Mouse (Mus musculus) stomach, postnatal 0 days (tissue): ENCODE data around the gene Nelfb. TPM values are rescaled to one million over a fixed set of nuclear protein-coding genes. Genes with fewer than 3 reads are reported as not detected.

Source experiments
- ATAC-seq: fragments of 200-750 bp; cut with Nextera tagmentation; 2 replicates; pipeline ENCODE4 v1.8.0; 2017; ENCODE audit not compliant: low FRiP score, low TSS enrichment
- DNase-seq: peaks from one replicate; pipeline ENCODE4 v3.0.0-alpha.2; 2016; ENCODE audit warnings: low spot score
- H3K27ac ChIP-seq: fragments of 300-500 bp; sonication (generic); replicated peaks from 2 replicates; pipeline ENCODE4 v1.5.1; 2014; ENCODE audit warnings: mild to moderate bottlenecking, control low read depth
- H3K27me3 ChIP-seq: fragments of 300-500 bp; sonication (generic); 2 replicates; pipeline ENCODE4 v1.6.1; 2014; ENCODE audit warnings: low read length; ENCODE audit not compliant: control insufficient read depth, insufficient read depth
- H3K36me3 ChIP-seq: fragments of 300-500 bp; sonication (generic); 2 replicates; pipeline ENCODE4 v1.6.1; 2014; ENCODE audit warnings: low read length, mixed read lengths; ENCODE audit not compliant: control insufficient read depth, insufficient read depth
- H3K4me1 ChIP-seq: fragments of 300-500 bp; sonication (generic); replicated peaks from 2 replicates; pipeline ENCODE4 v1.6.1; 2014; ENCODE audit warnings: antibody characterized with exemption; ENCODE audit not compliant: control insufficient read depth, insufficient read depth
- H3K4me2 ChIP-seq: fragments of 300-500 bp; sonication (generic); replicated peaks from 2 replicates; pipeline ENCODE4 v1.6.1; 2014; ENCODE audit warnings: low read depth, mild to moderate bottlenecking, control low read depth, moderate library complexity
- H3K4me3 ChIP-seq: fragments of 300-500 bp; sonication (generic); 2 replicates; pipeline ENCODE4 v1.5.1; 2014; ENCODE audit warnings: low read depth, low read length, control low read depth
- H3K9ac ChIP-seq: fragments of 300-500 bp; sonication (generic); 2 replicates; pipeline ENCODE4 v1.6.1; 2014; ENCODE audit warnings: mild to moderate bottlenecking, low read length, control low read depth, mixed read lengths
- H3K9me3 ChIP-seq: fragments of 300-500 bp; sonication (generic); 2 replicates; pipeline ENCODE4 v1.6.1; 2016; ENCODE audit warnings: low read length; ENCODE audit not compliant: control insufficient read depth
- CTCF ChIP-seq: IDR thresholded peaks from 2 replicates; pipeline ENCODE4 v1.5.1; 2016; ENCODE audit warnings: antibody characterized with exemption, low read depth, mild to moderate bottlenecking, moderate library complexity
- EP300 ChIP-seq: optimal IDR thresholded peaks from 2 replicates; pipeline ENCODE3; 2016; ENCODE audit warnings: antibody characterized with exemption
- WGBS: fragments of 180-500 bp; shearing (Covaris S2); extraction: QIAGEN DNeasy Blood & Tissue Kit; methylation state at CpG from one replicate; pipeline ENCODE4 v1.1.7; 2014; 5-methylcytosine and 5-hydroxymethylcytosine counted together
- polyA plus RNA-seq: library from polyadenylated mRNA; unstranded; fragments of >200 nt; fragmentation: Nextera tagmentation; extraction: Ambion mirVana; gene quantifications from 2 replicates; pipeline ENCODE4 v1.2.1, GENCODE M21; 2015

The Nelfb gene
- polyA plus RNA-seq, 1 experiment from 2014 or later = 58.6 TPM

GRCm38 (mm10) chr2:25240723-25241437, 29.6 kb upstream of the Nelfb start:
- 1% methylated on average over 29 of the region's 29 CpGs for WGBS
- Histone ChIP-seq H3K36me3 (peaks cover 2% of the 10 kb centered on the region; the same call in 1 of the 2 replicates), H3K4me3 (peak overlapping the region; percentile 23), H3K4me2 (peak overlapping the region; percentile 78), H3K9ac (peak overlapping the region; percentile 45; the same call in 1 of the 2 replicates), H3K27me3 (no peaks in the 10 kb centered on the region), H3K27ac (peak overlapping the region; percentile 91), H3K4me1 (peaks cover 7% of the 10 kb centered on the region; the same call in 1 of the 2 replicates), H3K9me3 (no peaks in the 10 kb centered on the region)
- peak; percentile 66 for ATAC-seq
- TF ChIP-seq EP300 (no peak), CTCF (no peak)
- DNase-seq = peak; percentile 85

GRCm38 (mm10) chr2:25240310-25240709, 29.0 kb upstream of the Nelfb start:
- ATAC-seq (no peak), DNase-seq (no peak)
- Histone ChIP-seq H3K4me3 (peak overlapping the region; percentile 23; the same call in 1 of the 2 replicates), H3K36me3 (peaks cover 2% of the 10 kb centered on the region; the same call in 1 of the 2 replicates), H3K4me1 (peaks cover 7% of the 10 kb centered on the region; the same call in 1 of the 2 replicates), H3K9ac (peak overlapping the region; percentile 45; the same call in 1 of the 2 replicates), H3K27ac (peak overlapping the region; percentile 91), H3K4me2 (peak overlapping the region; percentile 78), H3K9me3 (no peaks in the 10 kb centered on the region), H3K27me3 (no peaks in the 10 kb centered on the region)
- no peak for TF ChIP-seq EP300
- TF ChIP-seq CTCF = no peak
- WGBS = 50% methylated on average over 8 of the region's 8 CpGs

GRCm38 (mm10) chr2:25239766-25240165, 28.5 kb upstream of the Nelfb start:
- 72% methylated on average over 3 of the region's 3 CpGs for WGBS

GRCm38 (mm10) chr2:25238106-25238505, 26.8 kb upstream of the Nelfb start:
- Histone ChIP-seq H3K4me2 (peak overlapping the region; percentile 11; the same call in 1 of the 2 replicates), H3K27ac (peak overlapping the region; percentile 91), H3K4me1 (peaks cover 7% of the 10 kb centered on the region; the same call in 1 of the 2 replicates), H3K36me3 (no peaks in the 10 kb centered on the region), H3K4me3 (no peak overlapping the region), H3K27me3 (no peaks in the 10 kb centered on the region), H3K9me3 (no peaks in the 10 kb centered on the region), H3K9ac (no peak overlapping the region)
- no peak for TF ChIP-seq EP300
- no peak for TF ChIP-seq CTCF
- ATAC-seq (peak; percentile 69), DNase-seq (peak; percentile 66)

More at GRCm38 (mm10) chr2:25239766-25240165, 28.5 kb upstream of the Nelfb start:
- Histone ChIP-seq H3K4me1 (peaks cover 7% of the 10 kb centered on the region; the same call in 1 of the 2 replicates), H3K27me3 (no peaks in the 10 kb centered on the region), H3K9ac (no peak overlapping the region), H3K9me3 (no peaks in the 10 kb centered on the region), H3K4me3 (no peak overlapping the region), H3K27ac (peak overlapping the region; percentile 91), H3K4me2 (peak overlapping the region; percentile 29; the same call in 1 of the 2 replicates), H3K36me3 (no peaks in the 10 kb centered on the region)
- no peak for TF ChIP-seq EP300
- TF ChIP-seq CTCF = no peak
- DNase-seq (peak; percentile 38), ATAC-seq (no peak)

GRCm38 (mm10) chr2:25237522-25237921, 26.2 kb upstream of the Nelfb start:
- Histone ChIP-seq H3K4me3 (no peak overlapping the region), H3K9me3 (no peaks in the 10 kb centered on the region), H3K4me1 (peaks cover 5% of the 10 kb centered on the region; the same call in 1 of the 2 replicates), H3K9ac (0 out of 2 replicates have a peak overlapping the region, but pooled peaks have one; percentile 27), H3K4me2 (0 out of 2 replicates have a peak overlapping the region, but pooled peaks have one; percentile 17), H3K27me3 (no peaks in the 10 kb centered on the region), H3K36me3 (no peaks in the 10 kb centered on the region), H3K27ac (peak overlapping the region; percentile 91)
- ATAC-seq = peak; percentile 45
- TF ChIP-seq CTCF (no peak), EP300 (no peak)
- peak; percentile 84 for DNase-seq
- WGBS = 46% methylated on average over 4 of the region's 4 CpGs
